Mouse (Mus musculus) bone marrow macrophage, adult 2 months (primary cell): ENCODE data around the gene Macrod2.

Experiments
- CTCF ChIP-seq: IDR thresholded peaks from 2 replicates; pipeline ENCODE4 v1.5.1; 2012; ENCODE audit warnings: low read depth, mild to moderate bottlenecking, low read length, moderate library complexity
- POLR2A ChIP-seq: IDR thresholded peaks from 2 replicates; pipeline ENCODE4 v1.6.1; 2012; ENCODE audit warnings: mild to moderate bottlenecking, low read depth, low read length, borderline replicate concordance

GRCm38 (mm10) chr2:141831515-141831914, 1436.4 kb downstream of the Macrod2 start:
- TF ChIP-seq CTCF (no peak), POLR2A (no peak)
